Mouse (Mus musculus): ENCODE data around the gene Trim38.

The Trim38 gene

DNA sequence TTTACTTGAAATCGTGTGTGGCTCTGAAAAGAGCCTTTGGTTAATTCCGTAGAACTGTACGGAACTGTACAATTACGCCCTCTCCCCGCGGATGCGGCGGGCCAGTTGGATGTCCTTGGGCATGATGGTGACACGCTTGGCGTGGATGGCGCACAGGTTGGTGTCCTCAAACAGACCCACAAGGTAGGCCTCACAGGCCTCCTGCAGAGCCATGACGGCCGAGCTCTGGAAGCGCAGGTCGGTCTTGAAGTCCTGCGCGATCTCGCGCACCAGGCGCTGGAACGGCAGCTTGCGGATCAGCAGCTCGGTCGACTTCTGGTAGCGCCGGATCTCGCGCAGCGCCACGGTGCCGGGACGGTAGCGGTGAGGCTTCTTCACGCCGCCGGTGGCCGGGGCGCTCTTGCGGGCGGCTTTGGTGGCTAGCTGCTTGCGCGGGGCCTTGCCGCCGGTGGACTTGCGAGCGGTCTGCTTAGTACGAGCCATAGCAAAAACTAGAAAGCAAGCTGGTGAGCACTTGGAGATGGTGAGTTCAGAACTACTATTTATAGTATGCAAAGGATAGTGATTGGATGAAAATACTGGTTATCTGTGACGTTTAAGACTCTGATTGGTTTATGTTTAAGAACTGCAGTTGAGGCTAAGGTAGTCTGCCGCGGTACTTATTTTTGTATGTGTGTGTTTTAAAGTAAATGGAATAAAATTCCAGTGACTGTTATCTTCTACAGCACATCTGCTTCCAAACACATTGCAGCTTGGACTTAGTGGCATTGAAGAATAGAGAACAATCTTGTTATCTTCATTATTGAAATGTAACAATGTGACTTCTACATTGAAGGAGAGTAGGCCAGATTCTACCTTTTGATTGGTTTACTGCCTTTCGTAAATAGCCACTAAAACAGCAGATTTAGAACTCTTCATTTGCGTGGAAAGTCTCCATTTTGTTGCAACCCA is 7.6 kb upstream of the Trim38 start, which contains the start of gene Hist1h3a:
Gene Hist1h3a (minus strand): TSS at position 516 of the 951 bp plus-strand sequence.
- peak; percentile 58 to 75 for DNase-seq

DNA sequence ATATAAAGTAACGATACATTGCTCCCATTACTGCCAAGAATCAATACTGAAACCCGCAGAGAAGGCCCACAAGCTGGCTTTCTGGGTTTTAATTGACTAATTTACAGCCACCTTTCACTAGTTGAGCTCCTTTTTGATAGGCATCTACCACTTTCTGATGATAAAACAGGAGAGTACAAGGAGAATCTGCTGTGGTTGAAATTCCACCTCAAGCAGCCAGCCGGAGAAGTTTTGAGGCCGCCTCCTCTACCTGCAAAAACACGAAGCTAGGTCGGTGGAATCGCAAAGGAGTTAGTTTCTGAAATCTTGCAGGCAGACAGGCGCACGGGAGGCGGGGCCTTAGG is 6.5 kb upstream of the Trim38 start:
- no peak for DNase-seq

DNA sequence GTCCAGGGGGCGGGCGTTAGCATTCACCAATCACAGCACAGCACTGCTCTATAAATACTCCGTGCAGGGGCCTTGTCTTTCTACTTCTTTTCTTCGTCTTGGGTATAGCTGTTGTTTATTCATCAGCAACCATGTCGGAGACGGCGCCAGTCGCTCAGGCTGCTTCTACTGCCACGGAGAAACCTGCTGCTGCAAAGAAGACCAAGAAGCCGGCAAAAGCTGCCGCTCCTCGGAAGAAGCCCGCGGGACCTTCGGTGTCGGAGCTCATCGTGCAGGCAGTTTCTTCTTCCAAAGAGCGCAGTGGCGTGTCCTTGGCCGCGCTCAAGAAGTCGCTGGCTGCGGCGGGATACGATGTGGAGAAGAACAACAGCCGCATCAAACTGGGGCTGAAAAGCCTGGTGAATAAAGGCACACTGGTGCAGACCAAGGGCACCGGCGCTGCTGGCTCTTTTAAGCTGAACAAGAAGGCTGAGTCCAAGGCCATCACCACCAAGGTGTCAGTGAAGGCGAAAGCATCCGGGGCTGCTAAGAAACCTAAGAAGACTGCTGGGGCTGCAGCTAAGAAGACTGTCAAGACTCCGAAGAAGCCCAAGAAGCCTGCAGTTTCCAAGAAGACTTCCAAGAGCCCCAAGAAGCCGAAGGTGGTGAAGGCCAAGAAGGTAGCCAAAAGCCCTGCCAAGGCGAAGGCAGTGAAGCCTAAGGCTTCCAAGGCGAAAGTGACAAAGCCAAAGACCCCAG is 6.0 kb upstream of the Trim38 start, which contains the start of gene Hist1h1a:
Gene Hist1h1a (plus strand): TSS at position 81 of the 738 bp plus-strand sequence.
- DNase-seq, result peak; percentile 88 to 93

DNA sequence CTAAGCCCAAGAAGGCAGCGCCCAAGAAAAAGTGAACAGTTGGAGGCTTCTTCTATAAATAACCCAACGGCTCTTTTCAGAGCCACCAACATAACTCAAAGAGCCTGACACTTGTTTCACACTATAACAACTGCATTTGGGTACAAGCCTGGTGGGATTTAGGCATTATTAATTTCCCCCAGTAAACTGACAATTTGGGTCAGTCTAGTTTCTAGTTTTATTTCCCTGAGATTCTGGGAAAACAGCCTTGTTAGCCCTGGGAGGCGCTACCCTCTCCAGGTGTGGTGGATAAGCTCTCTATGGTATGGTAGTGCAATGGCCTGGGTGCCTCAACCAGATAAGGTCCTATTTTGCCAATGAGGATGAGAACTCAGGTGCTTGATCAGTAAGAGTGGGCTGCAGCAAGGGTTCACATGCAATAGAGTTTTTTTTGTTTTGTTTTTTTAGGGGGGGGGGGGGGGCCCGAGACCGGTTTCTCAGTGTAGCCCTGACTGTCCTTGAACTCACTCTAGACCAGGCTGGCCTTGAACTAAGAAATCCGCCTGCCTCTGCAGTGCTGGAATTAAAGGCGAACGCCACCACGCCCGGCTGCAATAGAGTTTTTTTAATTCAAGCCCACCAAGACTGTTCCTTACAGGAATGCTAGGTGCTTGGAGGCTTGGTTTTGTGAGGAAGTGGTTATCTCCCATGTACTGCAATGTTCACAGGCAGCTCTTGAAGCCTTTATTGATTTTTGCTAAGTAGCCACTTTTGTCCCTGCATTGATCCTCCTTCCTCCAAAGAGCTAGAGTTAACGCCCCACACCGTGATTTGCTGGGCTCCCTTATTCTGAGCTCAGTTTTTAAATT is 5.2 kb upstream of the Trim38 start:
- DNase-seq, result no peak

DNA sequence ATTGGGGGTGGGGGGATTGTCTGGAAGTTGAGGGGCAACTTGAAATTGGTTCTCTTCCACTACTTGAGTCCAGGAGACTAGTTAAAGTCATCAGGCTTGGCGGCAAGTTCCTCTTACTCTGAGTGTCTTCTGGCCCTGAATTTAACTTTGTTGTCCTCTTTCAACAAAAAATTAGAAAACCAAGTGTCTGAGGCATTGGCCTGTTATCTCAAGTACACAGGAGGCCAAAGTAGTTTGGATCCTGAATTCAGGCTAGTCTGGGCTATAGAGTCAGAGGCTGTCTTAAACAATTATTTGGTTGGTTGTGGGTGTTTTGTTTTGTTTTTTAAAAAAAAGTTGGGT is 4.6 kb upstream of the Trim38 start:
- DNase-seq, result no peak

DNA sequence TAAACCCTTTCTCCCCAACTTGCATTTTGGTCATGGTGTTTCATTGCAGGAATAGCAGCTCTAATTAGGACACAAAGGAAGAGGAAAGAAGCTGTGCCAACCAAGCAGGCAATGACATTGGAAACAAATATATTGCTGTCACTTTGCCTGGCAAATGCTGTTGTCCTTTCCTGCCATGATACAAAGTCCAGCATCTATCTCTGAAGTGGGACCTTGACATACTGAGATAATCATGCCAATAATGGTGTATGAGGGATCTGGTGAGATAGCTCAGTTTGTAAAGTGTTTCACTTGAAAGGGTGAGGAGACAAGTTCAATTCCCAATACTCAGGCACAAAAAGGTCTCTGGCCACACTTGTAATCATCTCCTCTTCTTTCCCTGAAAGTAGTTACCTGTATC is 2.9 kb upstream of the Trim38 start:
- no peak for DNase-seq

DNA sequence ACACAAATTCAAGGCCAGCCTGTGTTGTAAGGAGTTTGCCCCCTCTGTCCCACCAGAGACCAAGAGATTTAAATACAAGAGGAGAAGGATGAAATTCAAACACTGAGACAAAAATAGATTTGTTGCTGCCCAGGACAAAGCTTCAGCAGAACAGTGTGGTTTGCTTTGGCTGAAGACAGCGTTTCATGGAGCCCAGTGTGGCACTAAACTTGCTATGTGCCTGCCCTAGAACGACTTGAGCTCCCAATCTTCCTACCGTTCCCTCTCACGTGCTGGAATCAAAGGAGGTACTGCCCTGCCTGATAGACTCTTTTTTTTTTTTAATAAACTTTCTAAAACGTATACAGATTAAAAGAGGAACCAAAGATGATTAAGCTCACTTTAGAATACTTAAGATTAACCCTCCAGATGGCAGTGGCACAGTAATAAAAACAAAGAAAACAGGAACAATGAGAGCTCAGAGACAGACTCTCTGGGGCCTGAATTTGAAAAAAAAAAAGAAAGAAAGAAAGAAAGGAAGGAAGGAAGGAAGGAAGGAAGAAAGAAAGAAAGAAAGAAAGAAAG is 797 bp upstream of the Trim38 start:
- DNase-seq, result no peak

DNA sequence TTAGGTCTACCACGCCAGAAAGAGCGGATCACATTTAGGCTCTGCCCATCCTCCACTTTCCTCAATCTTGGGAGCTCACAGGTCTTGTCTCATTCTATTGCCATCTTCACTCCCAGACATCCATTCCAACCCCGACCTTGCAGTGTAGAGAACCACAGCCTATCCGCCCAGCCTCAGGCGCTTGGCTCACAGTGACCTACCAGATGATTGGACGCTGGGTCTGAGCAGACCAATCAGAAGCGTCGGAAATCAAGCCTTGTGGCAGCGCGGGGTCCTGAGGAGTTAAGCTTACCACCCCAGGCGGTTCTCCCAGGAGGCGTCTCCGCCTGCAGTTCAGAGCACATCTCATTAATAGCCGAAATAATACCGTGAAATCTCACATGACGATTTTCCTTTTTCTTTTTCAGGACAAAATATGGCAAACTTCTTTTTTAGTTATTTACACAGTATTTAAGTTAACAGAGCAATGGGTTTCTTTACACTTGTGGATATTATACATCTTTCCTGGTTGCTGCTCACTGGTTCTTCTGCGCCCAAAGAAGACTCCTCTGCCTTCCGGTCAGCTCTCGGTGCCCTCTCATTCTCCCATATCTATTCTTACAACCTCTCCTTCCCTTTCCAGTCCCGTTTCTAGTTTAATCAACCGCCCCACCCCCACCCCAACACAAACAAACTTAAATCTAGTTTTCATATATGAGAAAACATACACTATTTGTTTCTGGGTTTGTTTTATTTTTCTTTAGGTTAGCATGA is 3.0 kb downstream of the Trim38 start:
- peak; percentile 51 to 63 for DNase-seq

DNA sequence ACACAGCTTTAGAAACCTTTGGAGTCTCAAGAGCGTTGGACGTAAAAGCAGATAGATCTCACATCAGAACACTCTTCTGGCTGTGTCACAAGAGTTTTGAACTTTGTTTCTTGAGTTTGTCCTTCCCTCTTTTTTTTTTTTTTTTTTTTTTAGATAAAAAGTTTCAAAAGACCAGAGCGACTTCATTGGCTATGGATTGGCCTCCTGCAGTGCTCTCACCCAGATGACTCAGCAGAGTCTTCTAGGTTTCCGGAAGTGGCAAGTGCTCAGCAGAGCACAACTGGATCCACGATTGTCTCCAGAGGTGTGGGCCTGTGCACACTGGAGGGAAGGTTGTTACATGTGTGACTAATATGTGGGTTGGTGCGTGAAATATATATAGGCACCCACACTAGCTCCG is 8.6 kb downstream of the Trim38 start:
- DNase-seq, result no peak

DNA sequence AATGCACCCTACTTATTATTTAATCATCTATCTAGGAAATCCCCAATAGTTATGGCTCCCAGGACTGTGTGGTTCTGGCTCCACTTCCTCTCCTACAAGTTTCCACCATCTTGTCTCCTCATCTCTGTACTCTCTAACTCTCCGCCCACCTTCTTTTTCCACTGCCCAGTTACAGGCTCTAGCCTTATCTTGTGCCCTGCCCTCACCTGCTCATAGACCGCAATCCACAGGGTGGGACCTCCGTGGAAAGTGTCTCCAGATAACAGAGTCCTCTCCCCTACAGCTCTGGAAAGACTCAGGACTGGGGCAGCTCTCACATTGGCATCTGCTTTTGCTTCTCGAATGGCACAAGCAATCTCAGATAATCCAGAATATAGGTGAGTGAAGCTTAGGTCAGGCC is 9.3 kb downstream of the Trim38 start:
- DNase-seq, result no peak

DNA sequence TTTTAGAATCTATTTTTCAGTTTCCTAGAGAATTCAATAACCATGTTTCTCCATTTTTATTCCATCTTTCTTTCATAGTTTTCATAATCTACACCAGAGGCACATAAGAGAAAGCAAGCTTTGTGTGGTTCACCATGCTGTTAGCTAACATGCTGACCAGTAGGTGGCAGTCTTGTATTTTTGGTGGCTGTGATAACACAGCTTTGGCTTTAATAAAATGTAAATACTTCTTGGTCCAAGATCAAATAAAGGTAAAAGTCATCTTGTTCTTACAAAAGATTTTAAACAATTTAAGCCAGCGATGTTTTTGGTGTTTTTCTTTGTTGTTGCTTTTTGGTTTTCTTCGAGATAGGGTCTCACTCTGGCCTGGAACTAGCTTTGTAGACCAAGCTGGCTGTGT is 22.8 kb downstream of the Trim38 start:
- peak; percentile 56 to 59 for DNase-seq

DNA sequence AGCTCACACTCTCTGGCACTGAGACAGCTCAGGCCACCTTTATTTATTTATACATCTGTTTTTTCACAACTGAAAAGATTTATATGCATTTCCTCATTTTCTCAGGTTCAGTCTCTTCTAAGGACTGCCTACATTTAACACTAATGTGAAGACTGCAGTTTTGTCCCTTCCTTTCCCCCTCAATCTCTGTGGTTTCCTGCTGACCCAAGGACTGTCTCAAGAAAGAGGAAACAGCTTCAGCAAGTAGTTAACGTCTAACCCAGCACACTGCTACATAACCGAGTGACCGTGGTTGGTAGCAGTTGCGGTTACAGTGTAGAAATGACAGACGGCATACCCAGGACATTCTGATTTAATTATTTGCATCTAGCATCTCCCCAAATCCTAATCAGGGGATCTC is 29.7 kb downstream of the Trim38 start:
- no peak for DNase-seq

DNA sequence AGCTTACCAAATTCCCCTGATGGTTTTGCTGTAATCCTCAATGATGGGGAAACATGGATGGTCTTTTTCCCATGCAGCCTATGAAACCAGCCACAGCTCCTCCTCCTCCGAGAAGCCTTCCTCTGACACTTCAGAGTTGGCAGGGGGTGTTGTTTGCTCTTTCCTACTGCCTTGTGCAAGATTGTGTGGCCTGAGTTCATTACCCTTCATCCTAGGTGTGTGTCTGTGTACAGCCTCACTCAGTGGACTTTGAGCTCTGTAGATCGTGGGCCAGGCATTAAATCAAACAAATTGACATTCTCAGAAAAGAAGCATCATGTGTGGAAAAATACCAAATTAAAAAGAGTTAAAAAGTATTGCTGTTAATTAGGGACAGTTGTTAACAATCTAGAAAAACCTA is 34.8 kb downstream of the Trim38 start:
- no peak for DNase-seq

DNA sequence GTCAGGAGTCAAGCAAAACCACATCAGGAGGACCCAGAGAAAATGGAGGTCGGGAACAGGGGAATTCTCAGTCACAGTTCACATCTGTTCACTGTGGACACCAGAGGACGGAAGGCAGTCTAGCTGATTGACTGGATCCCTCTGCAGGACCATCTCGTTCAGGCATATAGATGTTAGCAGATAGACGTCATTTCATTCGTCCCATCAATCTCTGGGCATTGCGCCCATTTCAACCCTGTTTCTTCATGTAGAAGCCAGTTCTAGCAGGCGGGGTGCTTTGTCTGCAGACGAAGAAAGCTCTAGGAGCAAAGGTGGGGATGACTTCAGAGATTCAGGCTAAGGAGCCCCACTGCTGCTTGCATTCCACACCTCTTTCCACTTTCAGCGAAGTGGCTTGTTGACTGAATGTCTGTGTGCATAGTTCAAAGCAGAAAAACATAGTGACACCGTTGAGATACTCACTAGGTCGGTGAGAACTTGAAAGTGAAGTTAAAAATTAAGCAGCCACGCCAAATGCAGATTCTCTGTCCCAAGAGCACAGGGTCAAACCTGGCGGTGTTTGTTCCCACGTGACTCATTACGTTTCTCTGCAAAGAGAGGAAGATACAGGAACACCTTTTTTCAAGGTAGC is 36.8 kb downstream of the Trim38 start, which contains the start of gene Slc17a2:
Gene Slc17a2 (plus strand): TSS at position 572 of the 631 bp plus-strand sequence.
- DNase-seq, result peak in 1 of 2 experiments; percentile 6

DNA sequence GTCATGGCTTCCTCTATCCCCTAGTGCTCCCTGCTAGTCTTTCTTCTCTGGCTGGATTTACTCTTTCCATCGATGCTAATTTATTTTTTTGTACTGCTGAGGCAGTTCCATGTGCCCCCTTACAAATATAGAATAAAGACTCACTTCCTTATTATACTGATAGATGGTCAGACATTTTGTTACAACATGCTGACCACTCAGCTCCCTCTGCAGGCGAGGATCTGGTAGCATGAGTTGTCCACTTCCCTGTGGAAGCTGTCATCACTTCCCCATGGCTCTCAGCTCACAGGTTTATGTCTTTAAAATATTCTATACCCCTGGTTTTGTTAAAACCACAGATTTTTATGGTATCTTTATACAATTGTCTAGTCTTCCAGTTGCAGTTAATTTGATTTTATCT is 46.4 kb downstream of the Trim38 start:
- no peak for DNase-seq

DNA sequence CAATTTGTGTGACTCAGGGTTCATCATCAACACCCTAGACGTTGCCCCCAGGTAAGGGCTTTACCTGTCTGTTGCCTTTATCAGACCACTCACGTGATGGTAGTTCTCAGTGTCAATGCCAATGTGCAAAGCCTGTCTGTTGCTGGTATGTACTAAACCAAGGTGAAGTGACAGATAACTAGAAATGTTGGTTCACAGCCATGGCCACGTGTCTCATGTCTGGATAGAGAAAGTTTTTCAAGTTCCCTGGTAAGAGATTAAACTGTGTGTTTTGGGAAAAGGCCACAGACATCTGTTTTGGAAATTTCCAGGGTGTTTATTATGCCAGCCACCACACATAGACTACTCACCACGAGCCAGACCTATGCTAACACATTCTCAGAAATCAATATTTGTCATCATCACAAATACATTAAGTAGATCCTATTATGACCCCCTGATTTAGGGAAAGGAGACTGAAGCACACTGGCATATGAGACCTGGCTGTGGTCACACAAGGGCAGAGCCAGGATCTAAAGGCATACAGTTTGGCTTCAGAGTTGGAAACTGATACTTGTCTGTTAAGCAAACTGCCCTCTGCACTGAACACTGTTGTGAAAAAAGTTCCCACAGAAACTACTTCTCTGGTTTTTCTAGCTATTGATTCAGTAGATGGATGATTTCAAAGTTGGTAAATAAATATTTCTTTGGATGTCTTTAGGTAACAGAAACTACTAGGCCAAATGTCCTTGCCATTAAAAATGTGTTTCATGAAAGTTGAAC is 50.6 kb downstream of the Trim38 start:
- no peak for DNase-seq

DNA sequence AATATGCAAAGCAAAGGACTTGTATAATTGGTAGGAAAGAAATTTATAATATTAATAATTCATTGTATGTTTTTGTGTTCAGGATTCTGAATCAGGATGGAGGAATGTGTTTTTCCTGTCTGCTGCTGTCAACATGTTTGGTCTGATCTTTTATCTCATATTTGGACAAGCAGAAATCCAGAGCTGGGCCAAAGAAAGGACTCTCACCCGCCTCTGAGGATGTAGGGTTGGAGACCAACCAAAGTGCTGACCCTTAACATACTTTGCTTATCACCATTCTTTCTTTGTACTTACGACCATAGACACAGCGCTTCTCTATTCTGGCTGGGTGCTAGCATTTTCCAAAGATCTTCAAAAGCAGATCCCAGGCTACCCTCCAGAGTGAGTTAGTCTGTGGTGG is 52.5 kb downstream of the Trim38 start:
- no peak for DNase-seq

DNA sequence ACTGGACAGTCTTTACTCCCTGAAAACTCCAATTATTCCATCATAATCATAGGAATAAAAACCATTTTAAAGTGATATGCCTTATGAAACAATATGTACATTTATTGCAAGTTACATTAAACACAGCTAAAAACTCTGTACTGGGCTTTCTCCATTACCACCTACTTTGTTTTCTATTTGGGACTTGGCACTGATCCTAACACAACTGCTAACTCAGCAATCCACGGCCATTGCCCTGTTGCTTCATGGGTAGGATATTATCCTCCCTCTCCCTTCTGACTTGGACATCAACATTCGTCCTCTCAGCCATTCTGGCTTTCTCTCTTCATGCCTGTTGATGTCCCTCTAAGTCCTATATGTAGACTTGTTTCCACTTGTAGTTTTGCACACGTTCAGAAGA is 56.9 kb downstream of the Trim38 start:
- DNase-seq, result no peak

DNA sequence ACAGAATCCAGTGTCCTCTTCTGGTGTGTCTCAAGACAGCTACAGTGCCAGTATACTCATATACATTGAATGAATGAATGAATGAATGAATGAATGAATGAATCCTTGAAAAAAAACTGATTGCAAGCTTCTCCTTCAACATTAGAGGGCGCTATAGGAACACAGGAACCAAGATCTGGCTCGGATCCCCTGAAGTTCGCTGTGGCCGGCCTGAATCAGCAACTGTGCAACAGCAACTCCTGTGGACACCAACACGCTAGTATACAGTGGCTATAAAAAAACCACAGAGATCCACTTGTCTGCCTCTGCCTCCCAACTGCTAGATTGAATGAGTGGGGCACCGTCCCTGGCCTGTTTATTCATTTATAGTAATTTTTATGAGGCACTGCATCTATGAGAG is 63.3 kb downstream of the Trim38 start:
- peak; percentile 36 to 67 for DNase-seq

DNA sequence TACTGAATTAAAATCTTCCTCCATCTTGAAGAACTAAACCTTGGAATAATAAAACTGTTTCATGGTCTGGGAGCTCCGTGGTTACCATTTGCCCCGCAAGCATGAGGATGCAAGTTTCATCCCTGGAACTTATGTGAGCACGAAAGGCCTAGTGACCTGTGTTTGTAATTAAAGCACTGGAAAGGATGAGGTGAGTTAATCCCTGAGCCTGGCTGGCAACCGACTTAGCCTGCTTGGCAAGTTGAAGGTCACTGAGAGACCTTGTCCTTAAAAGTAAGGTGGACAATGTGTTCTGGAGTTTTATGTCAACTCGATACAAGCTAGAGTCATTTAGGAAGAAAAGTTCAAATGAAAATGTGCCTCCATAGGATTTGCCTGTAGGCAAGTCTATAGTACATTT is 65.1 kb downstream of the Trim38 start:
- DNase-seq, result no peak

DNA sequence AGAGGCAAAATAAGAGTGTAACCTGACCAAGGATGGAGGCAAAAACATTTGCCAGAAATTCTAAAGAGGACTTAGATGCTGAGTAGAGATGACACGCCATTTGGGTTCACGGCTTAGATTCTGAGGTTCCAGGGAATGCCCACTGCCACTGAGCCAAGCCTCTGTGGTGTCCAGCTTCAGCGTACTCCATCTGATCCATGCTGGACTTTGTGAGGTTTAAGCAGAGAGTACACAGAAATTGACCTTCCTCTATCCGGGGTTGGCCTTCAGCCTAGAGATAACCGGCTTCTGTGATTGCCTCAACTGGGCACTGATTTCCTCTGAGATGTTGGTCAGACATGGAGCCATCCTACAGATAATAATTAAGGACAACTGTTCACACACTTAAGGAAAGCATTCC is 66.9 kb downstream of the Trim38 start:
- DNase-seq, result no peak

Measured in kidney, postnatal 4 days (tissue).